Mouse (Mus musculus): ENCODE measurements around the gene Tbcd. TPM values are rescaled to one million over a fixed set of nuclear protein-coding genes. Genes with fewer than 3 reads are reported as not detected.
A peak's percentile ranks its signal among the peaks of the same experiment; 100 is the strongest.

The Tbcd gene
- total and polyA plus RNA-seq, 2 experiments, result 23.5 to 31.8 TPM

DNA sequence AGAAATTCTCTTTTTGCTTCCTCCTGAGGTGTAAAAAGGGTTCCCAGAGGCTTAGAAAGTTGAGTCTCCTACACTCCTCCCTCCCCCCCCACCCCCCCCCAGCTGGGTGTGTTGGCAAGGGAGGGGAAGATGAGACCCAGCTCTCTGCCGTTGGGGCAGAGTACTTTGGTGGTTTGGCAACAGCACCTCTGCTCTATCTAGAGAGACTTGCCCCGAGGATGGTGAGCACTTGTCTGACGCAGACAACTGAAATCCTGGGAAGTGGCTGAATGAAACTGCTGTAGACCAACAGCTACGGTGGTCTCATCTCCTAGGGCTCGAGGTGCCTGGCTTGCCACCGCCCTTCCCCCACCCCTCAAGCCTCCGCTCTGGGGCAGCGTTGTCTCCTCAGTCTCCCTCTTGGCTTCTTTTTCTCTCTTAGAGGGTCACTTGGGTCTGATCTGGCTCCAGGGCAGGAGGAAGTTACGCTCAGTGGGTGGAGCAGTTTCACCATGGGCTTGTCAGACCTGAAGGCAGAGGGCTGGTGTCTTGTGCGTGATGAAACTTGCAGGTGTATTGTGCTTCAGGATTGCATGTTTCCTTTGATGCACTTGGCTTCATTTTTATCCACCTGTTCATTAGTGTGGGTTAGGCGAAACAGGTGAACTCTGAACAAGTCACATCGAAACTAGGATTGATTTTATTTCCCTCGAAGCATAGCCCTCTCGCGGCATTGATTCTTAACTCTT is 27.9 kb downstream of the Tbcd start:
- H3K79me2 ChIP-seq (ENCODE audit: control insufficient read depth, insufficient read depth, low read length), result peaks cover 7% of the 10 kb centered on the region; the same call in 1 of the 2 replicates
- H3K27ac ChIP-seq (replicated peaks; ENCODE audit: insufficient read depth, low read depth, low read length), result no peak overlapping the region
- H3K4me3 ChIP-seq (ENCODE audit: insufficient read depth, low read depth, low read length), result no peak overlapping the region
- no peak overlapping the region for H3K9ac ChIP-seq (ENCODE audit: low read depth, low read length)
- TF ChIP-seq POLR2A (IDR thresholded peaks at IDR 0.05; ENCODE audit: extremely low read depth, insufficient read depth, low read length) (no peak), CTCF (IDR thresholded peaks at IDR 0.05; ENCODE audit: low read depth, low read length) (no peak)
- H3K36me3 ChIP-seq (ENCODE audit: control insufficient read depth, insufficient read depth, low read length), result no peaks in the 10 kb centered on the region; the same call in 1 of the 2 replicates
- no peaks in the 10 kb centered on the region for H3K4me1 ChIP-seq (ENCODE audit: control insufficient read depth, insufficient read depth, low read length)
- H3K27me3 ChIP-seq (ENCODE audit: control insufficient read depth, insufficient read depth, low read length), result no peaks in the 10 kb centered on the region
- 85% methylated on average over 15 of the region's 15 CpGs for WGBS
- no peak for DNase-seq (ENCODE audit: extremely low read depth, low read depth, low spot score)

DNA sequence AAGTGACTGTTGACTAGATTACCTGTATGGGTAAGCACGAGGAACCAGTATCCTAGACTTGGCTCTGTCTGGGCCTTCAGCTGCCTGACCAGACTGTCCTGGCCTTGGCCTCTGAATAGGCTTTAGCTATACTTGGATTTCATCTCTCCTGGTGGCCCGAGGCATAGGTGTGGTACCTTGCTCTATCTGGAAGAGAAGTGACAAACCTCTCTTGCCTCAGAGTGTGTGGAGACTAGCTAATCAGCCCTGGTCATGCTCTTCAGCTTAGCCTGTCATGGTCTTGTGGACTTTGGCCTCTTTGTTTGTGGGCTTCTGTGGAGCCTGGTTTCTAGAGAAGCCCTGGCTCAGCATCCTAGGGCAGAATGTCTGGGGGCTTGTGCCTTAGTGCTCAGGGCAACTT is 29.4 kb downstream of the Tbcd start:
- DNase-seq (ENCODE audit: extremely low read depth, low read depth, low spot score), result peak; percentile 19
- Histone ChIP-seq H3K36me3 (ENCODE audit: control insufficient read depth, insufficient read depth, low read length) (no peaks in the 10 kb centered on the region; the same call in 1 of the 2 replicates), H3K27me3 (ENCODE audit: control insufficient read depth, insufficient read depth, low read length) (no peaks in the 10 kb centered on the region), H3K4me3 (ENCODE audit: insufficient read depth, low read depth, low read length) (no peak overlapping the region), H3K4me1 (ENCODE audit: control insufficient read depth, insufficient read depth, low read length) (no peaks in the 10 kb centered on the region), H3K79me2 (ENCODE audit: control insufficient read depth, insufficient read depth, low read length) (peaks cover 7% of the 10 kb centered on the region; the same call in 1 of the 2 replicates), H3K27ac (replicated peaks; ENCODE audit: insufficient read depth, low read depth, low read length) (no peak overlapping the region), H3K9ac (ENCODE audit: low read depth, low read length) (no peak overlapping the region)
- 59% methylated on average over 2 of the region's 2 CpGs for WGBS
- TF ChIP-seq CTCF (IDR thresholded peaks at IDR 0.05; ENCODE audit: low read depth, low read length), result no peak
- no peak for TF ChIP-seq POLR2A (IDR thresholded peaks at IDR 0.05; ENCODE audit: extremely low read depth, insufficient read depth, low read length)

DNA sequence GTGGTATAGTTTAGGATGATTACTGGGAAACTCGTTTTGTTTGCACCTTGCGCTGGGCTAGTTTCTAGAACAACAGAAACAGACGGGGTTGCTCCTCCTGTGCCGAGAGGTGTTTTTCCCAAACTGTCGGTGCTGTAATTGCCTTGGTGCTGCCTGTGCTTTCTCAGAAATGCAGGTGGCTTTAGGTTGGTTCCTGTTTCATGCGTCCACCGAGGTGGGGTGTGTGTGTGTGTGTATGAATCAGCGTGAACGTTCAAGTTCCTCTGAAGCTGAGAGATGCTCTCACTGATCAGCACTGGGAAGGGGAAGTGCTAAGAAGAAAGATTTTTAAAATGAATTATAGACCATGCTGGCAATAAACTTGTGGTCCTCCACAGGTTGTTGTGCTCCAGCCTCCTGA is 34.1 kb downstream of the Tbcd start:
- TF ChIP-seq POLR2A (IDR thresholded peaks at IDR 0.05; ENCODE audit: extremely low read depth, insufficient read depth, low read length) (no peak), CTCF (IDR thresholded peaks at IDR 0.05; ENCODE audit: low read depth, low read length) (no peak)
- WGBS, result 90% methylated on average over 9 of the region's 9 CpGs
- Histone ChIP-seq H3K4me3 (ENCODE audit: insufficient read depth, low read depth, low read length) (no peak overlapping the region), H3K27ac (replicated peaks; ENCODE audit: insufficient read depth, low read depth, low read length) (no peak overlapping the region), H3K27me3 (ENCODE audit: control insufficient read depth, insufficient read depth, low read length) (no peaks in the 10 kb centered on the region), H3K4me1 (ENCODE audit: control insufficient read depth, insufficient read depth, low read length) (0 out of 2 replicates have a peak, but pooled peaks cover 3% of the 10 kb centered on the region), H3K9ac (ENCODE audit: low read depth, low read length) (no peak overlapping the region), H3K36me3 (ENCODE audit: control insufficient read depth, insufficient read depth, low read length) (no peaks in the 10 kb centered on the region), H3K79me2 (ENCODE audit: control insufficient read depth, insufficient read depth, low read length) (peaks cover 10% of the 10 kb centered on the region; the same call in 1 of the 2 replicates)
- DNase-seq (ENCODE audit: extremely low read depth, low read depth, low spot score), result no peak

- Histone ChIP-seq H3K79me2 (ENCODE audit: control insufficient read depth, insufficient read depth, low read length) (peaks cover 3% of the 10 kb centered on the region; the same call in 1 of the 2 replicates), H3K27me3 (ENCODE audit: control insufficient read depth, insufficient read depth, low read length) (no peaks in the 10 kb centered on the region), H3K27ac (replicated peaks; ENCODE audit: insufficient read depth, low read depth, low read length) (no peak overlapping the region), H3K4me1 (ENCODE audit: control insufficient read depth, insufficient read depth, low read length) (0 out of 2 replicates have a peak, but pooled peaks cover 3% of the 10 kb centered on the region), H3K36me3 (ENCODE audit: control insufficient read depth, insufficient read depth, low read length) (no peaks in the 10 kb centered on the region), H3K9ac (ENCODE audit: low read depth, low read length) (no peak overlapping the region), H3K4me3 (ENCODE audit: insufficient read depth, low read depth, low read length) (no peak overlapping the region)
- DNase-seq (ENCODE audit: extremely low read depth, low read depth, low spot score), result peak; percentile 62
- TF ChIP-seq POLR2A (IDR thresholded peaks at IDR 0.05; ENCODE audit: extremely low read depth, insufficient read depth, low read length), result no peak
- no peak for TF ChIP-seq CTCF (IDR thresholded peaks at IDR 0.05; ENCODE audit: low read depth, low read length)
Measured at GRCm38 (mm10) chr11:121490651-121491050, 38.9 kb downstream of the Tbcd start.

GRCm38 (mm10) chr11:121500595-121500994 is 48.8 kb downstream of the Tbcd start:
- Histone ChIP-seq H3K4me1 (ENCODE audit: control insufficient read depth, insufficient read depth, low read length) (0 out of 2 replicates have a peak, but pooled peaks cover 5% of the 10 kb centered on the region), H3K4me3 (ENCODE audit: insufficient read depth, low read depth, low read length) (no peak overlapping the region), H3K27ac (replicated peaks; ENCODE audit: insufficient read depth, low read depth, low read length) (no peak overlapping the region), H3K27me3 (ENCODE audit: control insufficient read depth, insufficient read depth, low read length) (no peaks in the 10 kb centered on the region), H3K79me2 (ENCODE audit: control insufficient read depth, insufficient read depth, low read length) (no peaks in the 10 kb centered on the region), H3K9ac (ENCODE audit: low read depth, low read length) (no peak overlapping the region), H3K36me3 (ENCODE audit: control insufficient read depth, insufficient read depth, low read length) (no peaks in the 10 kb centered on the region; the same call in 1 of the 2 replicates)
- TF ChIP-seq POLR2A (IDR thresholded peaks at IDR 0.05; ENCODE audit: extremely low read depth, insufficient read depth, low read length), result no peak
- TF ChIP-seq CTCF (IDR thresholded peaks at IDR 0.05; ENCODE audit: low read depth, low read length), result no peak
- DNase-seq (ENCODE audit: extremely low read depth, low read depth, low spot score), result peak; percentile 61

DNA sequence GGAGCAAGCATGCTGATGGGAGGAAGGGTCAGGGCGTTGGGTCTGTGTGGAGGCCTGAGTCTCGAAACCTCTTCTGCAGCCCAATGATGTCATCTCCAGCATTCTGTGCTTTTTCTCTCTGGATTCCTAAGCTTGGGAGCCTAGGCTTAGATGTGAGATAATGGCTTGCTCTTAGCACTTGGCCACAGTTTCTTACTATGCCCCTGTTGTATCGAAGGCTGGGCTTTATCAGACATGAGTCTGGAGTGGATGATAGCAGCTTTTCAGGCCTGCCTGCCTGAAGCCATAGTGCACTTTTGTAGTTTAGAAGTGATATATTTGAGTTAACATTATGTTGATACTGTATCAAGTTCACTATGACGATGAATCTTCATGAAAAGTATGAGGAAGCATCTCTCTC is 49.8 kb downstream of the Tbcd start:
- Histone ChIP-seq H3K4me3 (ENCODE audit: insufficient read depth, low read depth, low read length) (no peak overlapping the region), H3K4me1 (ENCODE audit: control insufficient read depth, insufficient read depth, low read length) (0 out of 2 replicates have a peak, but pooled peaks cover 5% of the 10 kb centered on the region), H3K36me3 (ENCODE audit: control insufficient read depth, insufficient read depth, low read length) (no peaks in the 10 kb centered on the region; the same call in 1 of the 2 replicates), H3K9ac (ENCODE audit: low read depth, low read length) (no peak overlapping the region), H3K27ac (replicated peaks; ENCODE audit: insufficient read depth, low read depth, low read length) (no peak overlapping the region), H3K27me3 (ENCODE audit: control insufficient read depth, insufficient read depth, low read length) (no peaks in the 10 kb centered on the region), H3K79me2 (ENCODE audit: control insufficient read depth, insufficient read depth, low read length) (no peaks in the 10 kb centered on the region)
- TF ChIP-seq CTCF (IDR thresholded peaks at IDR 0.05; ENCODE audit: low read depth, low read length) (no peak), POLR2A (IDR thresholded peaks at IDR 0.05; ENCODE audit: extremely low read depth, insufficient read depth, low read length) (no peak)
- 95% methylated on average over 4 of the region's 4 CpGs for WGBS
- DNase-seq (ENCODE audit: extremely low read depth, low read depth, low spot score), result no peak
